Mouse (Mus musculus) megakaryocyte, embryonic 14.5 days (primary cell): ENCODE results near the gene AC134908.4. TPM values are rescaled to one million over a fixed set of nuclear protein-coding genes. Genes with fewer than 3 reads are reported as not detected.
A peak's percentile ranks its signal among the peaks of the same experiment; 100 is the strongest.

Experiments used
- H3K27me3 ChIP-seq: replicated peaks from 2 replicates; pipeline ENCODE3; 2012; ENCODE audit warnings: inconsistent platforms
- H3K36me3 ChIP-seq: replicated peaks from 2 replicates; pipeline ENCODE3; 2012; ENCODE audit warnings: low read length, inconsistent platforms, mixed read lengths
- H3K4me1 ChIP-seq: 2 replicates; pipeline ENCODE4 v1.6.1; 2012; ENCODE audit warnings: inconsistent platforms
- H3K4me3 ChIP-seq: replicated peaks from 2 replicates; pipeline ENCODE3; 2012; ENCODE audit warnings: moderate library complexity, mild to moderate bottlenecking, inconsistent platforms
- H3K9me3 ChIP-seq: 2 replicates; pipeline ENCODE4 v1.6.1; 2012; ENCODE audit warnings: inconsistent platforms
- FLI1 ChIP-seq: IDR thresholded peaks from 2 replicates; pipeline ENCODE4 v1.6.1; 2012; ENCODE audit warnings: low read length, inconsistent platforms, mixed read lengths
- GATA1 ChIP-seq: IDR thresholded peaks from 3 replicates; pipeline ENCODE4 v1.6.1; 2012; ENCODE audit warnings: mixed read lengths, low read length, inconsistent platforms, borderline replicate concordance
- polyA plus RNA-seq: library from polyadenylated mRNA; stranded (reverse); fragments of >175 nt; gene quantifications from 2 replicates; pipeline ENCODE4 v1.2.3, GENCODE M21; 2012; ENCODE audit warnings: low replicate concordance; ENCODE audit not compliant: insufficient read depth

Gene AC134908.4
- polyA plus RNA-seq, 1 experiment = not detected

DNA sequence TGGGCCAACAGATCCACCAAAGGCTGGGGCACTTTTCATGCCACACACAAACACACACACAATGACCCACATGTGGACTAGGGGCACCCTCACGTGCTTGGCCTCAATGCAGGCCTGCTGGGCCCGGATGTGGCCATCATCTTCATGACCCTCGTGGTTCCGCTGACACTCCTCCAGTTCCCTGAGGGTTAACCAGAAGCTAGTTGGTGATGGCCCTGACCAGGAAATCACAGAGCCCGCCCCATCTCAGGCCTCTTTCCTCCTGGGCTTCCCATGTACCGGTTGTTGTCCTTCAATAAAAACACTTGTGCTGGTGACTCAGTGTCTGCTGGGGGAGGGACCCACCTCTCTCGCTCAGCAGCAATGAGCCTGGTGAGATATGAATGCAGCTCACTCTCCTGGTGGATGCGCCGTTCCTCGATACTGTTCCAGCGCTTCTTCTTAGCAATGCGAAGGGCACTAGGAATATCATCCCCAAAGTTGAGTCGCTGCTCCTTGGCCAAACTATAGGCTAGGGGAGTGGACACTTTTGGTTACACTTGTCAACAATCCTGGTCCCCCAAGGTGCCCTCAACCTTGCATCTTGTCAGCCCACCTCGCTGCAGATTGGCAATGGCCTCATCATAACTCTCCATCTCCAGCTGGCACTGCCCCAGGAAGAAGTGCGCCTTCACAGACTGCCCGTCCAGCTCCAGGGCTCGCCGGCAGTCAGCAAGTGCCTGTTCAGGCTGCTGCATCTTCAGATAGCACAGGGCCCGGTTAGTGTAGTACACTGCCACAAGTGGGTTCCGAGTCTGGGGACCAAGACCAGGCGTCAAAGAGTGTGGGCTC lies 36.2 kb upstream of the AC134908.4 start:
- Histone ChIP-seq H3K27me3 (no peaks in the 10 kb centered on the region), H3K4me1 (peaks cover 88% of the 10 kb centered on the region), H3K9me3 (no peaks in the 10 kb centered on the region), H3K4me3 (peak overlapping the region; percentile 97), H3K36me3 (peaks cover 72% of the 10 kb centered on the region)
- no peak for TF ChIP-seq FLI1
- no peak for TF ChIP-seq GATA1

DNA sequence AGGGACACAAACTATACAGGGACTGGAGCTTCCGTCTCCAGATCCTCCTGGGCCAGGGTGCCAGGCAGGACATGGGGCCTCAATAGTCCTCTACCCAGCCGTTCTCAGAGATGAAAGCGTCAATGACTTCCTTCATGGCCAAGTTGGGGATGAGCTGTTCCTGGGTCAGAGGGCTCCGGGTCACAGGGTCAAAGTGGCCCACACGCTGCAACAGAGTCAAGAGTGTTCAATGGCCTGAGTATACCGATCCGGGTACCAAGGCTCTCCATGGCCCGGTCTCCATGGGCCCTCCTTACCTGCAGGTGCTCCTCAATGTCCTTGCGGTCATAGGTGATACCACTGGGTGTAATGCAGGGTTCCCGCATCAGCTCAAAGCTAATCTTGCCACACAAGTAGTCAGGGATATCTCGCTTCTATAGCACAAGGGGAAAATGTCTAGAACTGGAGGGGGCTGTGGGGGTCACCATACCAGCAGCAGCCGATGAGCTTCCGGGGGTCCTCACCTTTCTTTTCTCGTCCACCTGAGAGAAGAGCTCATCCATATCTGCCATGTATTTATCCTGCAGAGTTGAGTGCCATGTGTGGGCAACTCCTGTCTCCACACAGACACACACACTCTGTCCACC lies 35.5 kb upstream of the AC134908.4 start:
- H3K4me3 ChIP-seq = peak overlapping the region; percentile 97
- TF ChIP-seq GATA1 (no peak), FLI1 (no peak)
- peaks cover 88% of the 10 kb centered on the region for H3K4me1 ChIP-seq
- no peaks in the 10 kb centered on the region for H3K9me3 ChIP-seq
- no peaks in the 10 kb centered on the region for H3K27me3 ChIP-seq
- H3K36me3 ChIP-seq = peaks cover 72% of the 10 kb centered on the region

DNA sequence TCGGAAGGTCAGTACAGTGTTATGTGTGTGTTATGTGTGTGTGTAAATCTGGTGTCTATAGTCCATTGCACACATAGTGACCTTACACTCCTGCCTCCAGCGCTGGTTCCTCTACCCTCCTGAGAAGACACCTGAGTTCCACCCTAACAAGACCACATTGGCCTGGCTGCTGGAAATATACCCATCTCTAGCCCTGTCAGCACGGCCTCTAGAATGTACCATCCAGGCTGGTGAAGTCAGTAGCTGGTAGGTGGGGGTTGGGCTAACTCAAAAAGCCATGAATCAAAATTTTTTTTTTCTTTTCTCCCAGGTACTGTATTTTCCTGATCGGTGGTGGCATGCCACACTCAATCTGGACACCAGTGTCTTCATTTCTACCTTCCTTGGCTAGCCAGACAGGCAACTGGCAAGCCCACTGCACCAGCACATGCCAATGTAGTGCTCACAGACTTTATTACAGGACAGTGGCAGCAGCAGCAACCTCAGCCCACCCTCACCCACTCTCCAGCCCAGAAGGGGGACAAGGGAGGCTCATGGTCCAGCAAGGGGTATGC lies 34.8 kb upstream of the AC134908.4 start:
- peak overlapping the region; percentile 44 for H3K4me3 ChIP-seq
- peaks cover 72% of the 10 kb centered on the region for H3K36me3 ChIP-seq
- peaks cover 88% of the 10 kb centered on the region for H3K4me1 ChIP-seq
- no peaks in the 10 kb centered on the region for H3K27me3 ChIP-seq
- TF ChIP-seq GATA1 (no peak), FLI1 (no peak)
- no peaks in the 10 kb centered on the region for H3K9me3 ChIP-seq

DNA sequence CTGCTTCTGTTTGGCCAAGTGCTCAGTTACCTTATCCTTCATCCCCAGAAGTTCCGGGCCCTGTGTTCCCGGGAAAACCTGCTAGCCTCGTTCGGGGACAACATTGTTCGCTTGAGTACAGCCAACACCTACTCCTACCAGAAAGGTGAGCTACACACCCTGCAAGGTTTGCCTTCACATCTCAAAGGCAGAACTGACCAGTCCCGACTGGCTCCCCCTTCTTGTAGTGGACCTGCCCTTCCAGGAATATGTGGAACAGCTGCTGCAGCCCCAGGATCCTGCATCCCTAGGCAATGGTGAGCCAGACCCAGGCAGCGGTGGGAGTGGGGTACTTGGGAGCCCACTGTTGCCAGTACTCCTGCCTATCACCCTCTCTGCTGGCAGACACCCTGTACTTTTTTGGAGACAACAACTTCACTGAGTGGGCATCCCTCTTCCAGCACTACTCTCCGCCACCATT lies 34.1 kb upstream of the AC134908.4 start:
- no peaks in the 10 kb centered on the region for H3K9me3 ChIP-seq
- peaks cover 88% of the 10 kb centered on the region for H3K4me1 ChIP-seq
- H3K36me3 ChIP-seq = peaks cover 69% of the 10 kb centered on the region
- peak overlapping the region; percentile 93 for H3K4me3 ChIP-seq
- no peak for TF ChIP-seq FLI1
- no peak for TF ChIP-seq GATA1
- H3K27me3 ChIP-seq = no peaks in the 10 kb centered on the region

DNA sequence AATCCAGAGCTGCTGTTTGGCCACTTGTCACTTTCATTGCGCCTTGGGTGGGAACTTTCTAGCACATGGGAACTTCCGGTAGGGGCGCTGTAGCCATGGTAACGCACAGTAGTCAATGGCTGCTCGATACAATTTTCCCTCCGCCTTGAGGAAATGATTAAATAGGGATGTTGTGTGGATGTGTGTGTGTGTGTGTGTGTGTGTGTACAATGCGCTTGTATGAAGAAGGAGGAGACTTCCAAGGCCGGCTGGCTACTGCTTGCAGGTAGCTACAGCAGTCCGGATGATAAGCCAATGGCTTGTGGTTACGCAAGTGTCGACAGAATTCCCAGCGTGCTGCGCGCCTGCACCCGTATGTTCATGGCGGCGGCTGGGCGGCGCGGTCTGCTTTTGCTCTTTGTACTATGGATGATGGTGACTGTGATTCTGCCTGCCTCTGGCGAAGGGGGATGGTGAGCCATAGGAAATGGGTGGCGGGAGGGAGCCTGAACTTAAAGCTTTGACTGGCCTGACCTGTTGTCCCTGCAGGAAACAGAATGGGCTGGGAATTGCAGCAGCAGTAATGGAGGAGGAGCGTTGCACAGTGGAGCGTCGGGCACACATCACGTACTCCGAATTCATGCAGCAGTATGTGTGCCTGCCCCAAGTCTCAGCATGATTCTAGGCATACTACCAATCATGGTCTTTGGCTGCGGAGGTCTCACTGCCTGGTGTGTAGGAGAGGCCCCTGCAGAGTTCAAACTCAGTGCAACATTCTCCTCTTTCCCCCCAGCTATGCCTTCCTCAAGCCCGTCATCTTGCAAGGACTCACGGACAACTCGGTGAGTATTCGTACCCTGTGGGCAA lies 33.5 kb upstream of the AC134908.4 start, which contains the start of gene Jmjd8:
Gene Jmjd8, plus strand, starts transcription at position 156 of the 846 bp plus-strand sequence.
- TF ChIP-seq FLI1 (no peak), GATA1 (no peak)
- Histone ChIP-seq H3K27me3 (no peaks in the 10 kb centered on the region), H3K9me3 (no peaks in the 10 kb centered on the region), H3K4me3 (peak within 1 kb of the TSS; percentile 93), H3K4me1 (peaks cover 88% of the 10 kb centered on the region), H3K36me3 (peaks cover 67% of the 10 kb centered on the region)

DNA sequence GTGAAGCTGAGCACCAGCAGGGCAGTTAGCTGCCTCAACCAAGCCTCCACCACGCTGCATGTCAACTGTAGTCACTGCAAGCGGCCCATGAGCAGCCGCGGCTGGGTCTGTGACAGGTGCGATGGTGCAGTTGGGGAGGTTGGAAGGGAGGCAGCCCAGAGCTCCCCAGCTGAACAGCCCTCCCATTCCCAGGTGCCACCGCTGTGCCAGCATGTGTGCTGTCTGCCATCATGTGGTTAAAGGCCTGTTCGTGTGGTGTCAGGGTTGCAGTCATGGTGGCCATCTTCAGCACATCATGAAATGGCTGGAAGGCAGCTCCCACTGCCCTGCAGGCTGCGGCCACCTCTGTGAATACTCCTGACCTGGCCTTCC lies 32.8 kb upstream of the AC134908.4 start:
- peaks cover 67% of the 10 kb centered on the region for H3K36me3 ChIP-seq
- H3K4me3 ChIP-seq = peak overlapping the region; percentile 93

DNA sequence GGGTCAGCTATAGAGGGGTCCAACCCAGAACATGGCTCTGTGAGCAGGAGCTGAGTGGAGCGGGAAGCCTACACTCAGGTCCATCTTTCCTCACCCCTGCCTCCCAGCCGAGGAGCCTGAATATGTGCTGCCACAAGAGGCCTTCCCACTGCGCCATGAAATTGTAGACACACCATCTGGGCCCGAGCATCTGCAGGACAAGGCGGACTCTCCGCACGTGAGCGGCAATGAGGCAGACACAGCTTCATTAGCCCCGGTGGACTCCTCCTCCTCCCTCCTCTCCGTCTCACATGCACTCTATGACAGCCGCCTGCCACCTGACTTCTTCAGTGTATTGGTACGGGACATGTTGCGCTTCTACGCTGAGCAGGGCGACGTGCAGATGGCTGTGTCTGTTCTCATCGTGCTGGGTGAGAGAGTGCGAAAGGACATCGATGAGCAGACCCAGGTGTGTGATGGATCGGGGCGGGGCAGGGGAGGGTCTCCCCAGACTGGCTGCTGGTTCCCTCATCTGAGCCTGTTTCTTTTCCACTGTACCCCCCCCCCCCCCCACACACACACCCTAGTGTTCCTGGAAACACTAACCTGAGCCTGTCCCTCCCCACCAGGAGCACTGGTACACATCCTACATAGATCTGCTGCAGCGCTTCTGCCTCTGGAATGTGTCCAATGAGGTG lies 32.2 kb upstream of the AC134908.4 start:
- H3K27me3 ChIP-seq = no peaks in the 10 kb centered on the region
- H3K9me3 ChIP-seq = no peaks in the 10 kb centered on the region
- peaks cover 89% of the 10 kb centered on the region for H3K4me1 ChIP-seq
- H3K36me3 ChIP-seq = peaks cover 67% of the 10 kb centered on the region
- H3K4me3 ChIP-seq = peak overlapping the region; percentile 93
- TF ChIP-seq GATA1 (no peak), FLI1 (no peak)

More for the DNA sequence above, 32.8 kb upstream of the AC134908.4 start:
- Histone ChIP-seq H3K4me1 (peaks cover 86% of the 10 kb centered on the region), H3K27me3 (no peaks in the 10 kb centered on the region), H3K9me3 (no peaks in the 10 kb centered on the region)
- TF ChIP-seq FLI1 (no peak), GATA1 (no peak)

DNA sequence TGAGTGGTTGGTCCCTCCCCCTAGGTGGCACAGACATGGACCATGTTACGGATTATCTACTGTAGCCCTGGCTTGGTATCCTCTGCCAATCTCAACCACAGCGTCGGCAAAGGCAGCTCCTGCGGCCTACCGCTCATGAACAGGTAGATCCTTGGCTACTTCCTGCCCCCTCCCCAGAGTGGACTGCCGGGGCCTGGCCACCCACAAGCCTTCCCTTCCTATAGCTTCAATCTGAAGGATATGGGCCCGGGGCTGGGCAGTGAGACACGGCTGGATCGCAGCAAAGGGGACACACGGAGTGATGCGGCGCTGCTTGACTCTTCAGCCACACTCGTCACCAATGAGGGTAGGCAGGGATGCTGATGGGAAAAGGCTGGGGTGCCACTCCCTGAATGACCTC lies 31.6 kb upstream of the AC134908.4 start:
- Histone ChIP-seq H3K36me3 (peaks cover 66% of the 10 kb centered on the region), H3K9me3 (no peaks in the 10 kb centered on the region), H3K4me1 (peaks cover 90% of the 10 kb centered on the region)

DNA sequence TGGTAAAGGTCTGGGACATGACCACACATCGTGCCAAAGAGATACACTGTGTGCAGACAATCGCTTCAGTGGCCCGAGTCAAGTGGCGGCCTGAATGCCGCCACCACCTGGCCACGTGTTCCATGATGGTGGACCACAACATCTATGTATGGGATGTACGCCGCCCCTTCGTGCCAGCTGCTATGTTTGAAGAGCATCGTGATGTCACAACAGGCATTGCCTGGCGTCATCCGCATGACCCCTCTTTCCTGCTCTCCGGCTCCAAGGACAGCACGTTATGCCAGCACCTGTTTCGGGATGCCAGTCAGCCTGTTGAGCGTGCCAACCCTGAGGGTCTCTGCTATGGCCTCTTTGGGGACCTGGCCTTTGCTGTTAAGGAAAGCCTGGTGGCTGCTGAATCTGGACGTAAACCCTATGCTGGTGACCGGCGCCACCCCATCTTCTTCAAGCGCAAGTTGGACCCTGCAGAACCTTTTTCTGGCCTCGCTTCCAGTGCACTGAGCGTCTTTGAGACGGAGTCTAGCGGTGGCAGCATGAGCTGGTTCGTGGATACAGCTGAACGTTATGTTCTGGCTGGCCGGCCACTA lies 30.6 kb upstream of the AC134908.4 start:
- H3K4me1 ChIP-seq = peaks cover 80% of the 10 kb centered on the region
- TF ChIP-seq GATA1 = no peak
- TF ChIP-seq FLI1 = no peak
- H3K9me3 ChIP-seq = no peaks in the 10 kb centered on the region
- peaks cover 6% of the 10 kb centered on the region for H3K27me3 ChIP-seq
- peaks cover 57% of the 10 kb centered on the region for H3K36me3 ChIP-seq
- H3K4me3 ChIP-seq = peak overlapping the region; percentile 53

More for the DNA sequence above, 31.6 kb upstream of the AC134908.4 start:
- H3K4me3 ChIP-seq = peak overlapping the region; percentile 55
- peaks cover 3% of the 10 kb centered on the region for H3K27me3 ChIP-seq
- no peak for TF ChIP-seq FLI1
- TF ChIP-seq GATA1 = no peak
